Mouse (Mus musculus): ENCODE measurements around the gene Ddx6. TPM values are rescaled to one million over a fixed set of nuclear protein-coding genes. Genes with fewer than 3 reads are reported as not detected.

Gene Ddx6
- polyA plus RNA-seq (2012; rRNA removed) (41.7 and 42.0 TPM in 2 replicates), polyA plus RNA-seq (2014; fragmentation: Nextera tagmentation; extraction: Ambion mirVana) (18.5 and 20.4 TPM in 2 replicates)

GRCm38 (mm10) chr9:44604779-44605615 is at the start of gene Ddx6:
Ddx6 (plus strand) TSS chr9:44604892.
- peak; percentile 22; the same call in 1 of the 2 replicates for TF ChIP-seq POLR2A (IDR thresholded peaks at IDR 0.05; ENCODE audit: borderline replicate concordance, extremely low read depth, insufficient read depth, insufficient read length)
- DNase-seq (ENCODE audit: low spot score) (peak; percentile 66), ATAC-seq (ENCODE audit: low FRiP score, low read depth) (peak; percentile 61)
- Histone ChIP-seq H3K9ac (ENCODE audit: low read depth, low read length, severe bottlenecking) (peak within 1 kb of the TSS; percentile 100), H3K4me2 (replicated peaks; ENCODE audit: low read depth, low read length, severe bottlenecking) (peak within 1 kb of the TSS; percentile 85), H3K9me3 (ENCODE audit: control insufficient read depth, low read length) (no peaks in the 10 kb centered on the region), H3K27ac (replicated peaks; ENCODE audit: low read depth, low read length) (peak within 1 kb of the TSS; percentile 99), H3K27me3 (ENCODE audit: control insufficient read depth, insufficient read depth, low read length) (no peaks in the 10 kb centered on the region), H3K4me3 (replicated peaks; ENCODE audit: low read length) (peak within 1 kb of the TSS; percentile 100), H3K4me1 (ENCODE audit: control insufficient read depth, insufficient read depth, low read length) (peaks cover 28% of the 10 kb centered on the region), H3K36me3 (ENCODE audit: control insufficient read depth, insufficient read depth, low read length) (peaks cover 30% of the 10 kb centered on the region)
- 2% methylated on average over 55 of the region's 80 CpGs for WGBS

GRCm38 (mm10) chr9:44561597-44561996 is 43.1 kb upstream of the Ddx6 start, which contains the start of gene Cxcr5:
Cxcr5 (minus strand) TSS chr9:44561877.
- Histone ChIP-seq H3K27ac (replicated peaks; ENCODE audit: low read depth, low read length) (no peak within 1 kb of the TSS), H3K4me3 (replicated peaks; ENCODE audit: low read length) (no peak within 1 kb of the TSS), H3K36me3 (ENCODE audit: control insufficient read depth, insufficient read depth, low read length) (no peaks in the 10 kb centered on the region), H3K4me1 (ENCODE audit: control insufficient read depth, insufficient read depth, low read length) (no peaks in the 10 kb centered on the region), H3K9me3 (ENCODE audit: control insufficient read depth, low read length) (no peaks in the 10 kb centered on the region), H3K27me3 (ENCODE audit: control insufficient read depth, insufficient read depth, low read length) (no peaks in the 10 kb centered on the region), H3K9ac (ENCODE audit: low read depth, low read length, severe bottlenecking) (no peak within 1 kb of the TSS), H3K4me2 (replicated peaks; ENCODE audit: low read depth, low read length, severe bottlenecking) (no peak within 1 kb of the TSS)
- no peak for TF ChIP-seq POLR2A (IDR thresholded peaks at IDR 0.05; ENCODE audit: borderline replicate concordance, extremely low read depth, insufficient read depth, insufficient read length)
- 69% methylated on average over 4 of the region's 4 CpGs for WGBS
- DNase-seq (ENCODE audit: low spot score) (no peak), ATAC-seq (ENCODE audit: low FRiP score, low read depth) (no peak)

DNA sequence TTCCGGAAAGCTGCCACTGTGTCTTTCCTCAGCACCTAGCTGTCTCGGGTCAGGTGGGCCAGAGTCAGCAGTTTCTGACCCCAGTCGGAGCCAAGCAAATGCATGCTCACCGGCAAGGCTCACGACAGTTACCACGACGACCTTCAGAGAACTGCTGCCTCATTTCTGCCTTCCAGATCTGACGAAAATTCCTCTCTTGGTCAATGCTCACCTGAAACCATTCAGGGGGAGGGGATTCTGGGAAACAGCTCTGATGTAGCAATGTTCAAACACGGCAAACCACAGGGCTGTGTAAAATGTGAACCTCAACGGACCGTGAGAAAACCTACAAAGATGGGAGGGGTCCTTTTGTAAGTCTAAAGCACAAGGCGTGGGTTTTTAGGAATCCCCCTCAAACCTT is 41.8 kb upstream of the Ddx6 start:
- 42% methylated on average over 12 of the region's 12 CpGs for WGBS
- ATAC-seq (ENCODE audit: low FRiP score, low read depth): no peak
- H3K4me2 ChIP-seq (replicated peaks; ENCODE audit: low read depth, low read length, severe bottlenecking): no peak overlapping the region
- no peak overlapping the region for H3K9ac ChIP-seq (ENCODE audit: low read depth, low read length, severe bottlenecking)
- H3K27me3 ChIP-seq (ENCODE audit: control insufficient read depth, insufficient read depth, low read length): no peaks in the 10 kb centered on the region
- no peak for DNase-seq (ENCODE audit: low spot score)
- no peak overlapping the region for H3K27ac ChIP-seq (replicated peaks; ENCODE audit: low read depth, low read length)
- no peaks in the 10 kb centered on the region for H3K36me3 ChIP-seq (ENCODE audit: control insufficient read depth, insufficient read depth, low read length)
- no peaks in the 10 kb centered on the region for H3K4me1 ChIP-seq (ENCODE audit: control insufficient read depth, insufficient read depth, low read length)
- H3K9me3 ChIP-seq (ENCODE audit: control insufficient read depth, low read length): no peaks in the 10 kb centered on the region
- no peak for TF ChIP-seq POLR2A (IDR thresholded peaks at IDR 0.05; ENCODE audit: borderline replicate concordance, extremely low read depth, insufficient read depth, insufficient read length)
- H3K4me3 ChIP-seq (replicated peaks; ENCODE audit: low read length): no peak overlapping the region

DNA sequence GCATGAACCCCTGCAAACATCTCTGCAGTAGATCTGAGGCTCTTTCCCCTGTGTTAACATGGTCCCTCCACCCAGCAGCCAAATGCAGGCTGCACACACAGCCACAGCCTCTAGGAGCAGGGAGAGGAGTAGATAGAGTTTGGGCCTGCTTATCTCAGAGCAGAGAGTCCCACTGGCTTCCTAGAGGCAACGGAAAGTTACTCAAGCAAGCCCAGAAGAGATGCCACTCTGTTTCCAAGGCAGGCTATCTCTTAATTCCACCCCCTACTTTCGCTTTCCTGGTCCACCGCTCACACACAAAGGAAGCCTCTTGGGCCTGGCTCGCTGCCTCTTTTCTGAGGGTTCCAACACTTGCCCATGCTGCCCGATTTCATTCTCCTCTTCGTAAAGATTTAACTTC is 39.3 kb upstream of the Ddx6 start:
- ATAC-seq (ENCODE audit: low FRiP score, low read depth) (no peak), DNase-seq (ENCODE audit: low spot score) (no peak)
- no peak for TF ChIP-seq POLR2A (IDR thresholded peaks at IDR 0.05; ENCODE audit: borderline replicate concordance, extremely low read depth, insufficient read depth, insufficient read length)
- H3K27ac ChIP-seq (replicated peaks; ENCODE audit: low read depth, low read length): no peak overlapping the region
- H3K9ac ChIP-seq (ENCODE audit: low read depth, low read length, severe bottlenecking): no peak overlapping the region
- no peak overlapping the region for H3K4me2 ChIP-seq (replicated peaks; ENCODE audit: low read depth, low read length, severe bottlenecking)
- H3K27me3 ChIP-seq (ENCODE audit: control insufficient read depth, insufficient read depth, low read length): no peaks in the 10 kb centered on the region
- no peak overlapping the region for H3K4me3 ChIP-seq (replicated peaks; ENCODE audit: low read length)
- 77% methylated on average over 6 of the region's 6 CpGs for WGBS
- H3K9me3 ChIP-seq (ENCODE audit: control insufficient read depth, low read length): no peaks in the 10 kb centered on the region
- H3K36me3 ChIP-seq (ENCODE audit: control insufficient read depth, insufficient read depth, low read length): no peaks in the 10 kb centered on the region
- H3K4me1 ChIP-seq (ENCODE audit: control insufficient read depth, insufficient read depth, low read length): no peaks in the 10 kb centered on the region

GRCm38 (mm10) chr9:44567338-44568082 is 37.2 kb upstream of the Ddx6 start:
- no peak for DNase-seq (ENCODE audit: low spot score)
- no peaks in the 10 kb centered on the region for H3K4me1 ChIP-seq (ENCODE audit: control insufficient read depth, insufficient read depth, low read length)
- no peak overlapping the region for H3K4me3 ChIP-seq (replicated peaks; ENCODE audit: low read length)
- no peak overlapping the region for H3K9ac ChIP-seq (ENCODE audit: low read depth, low read length, severe bottlenecking)
- ATAC-seq (ENCODE audit: low FRiP score, low read depth): no peak
- no peaks in the 10 kb centered on the region for H3K27me3 ChIP-seq (ENCODE audit: control insufficient read depth, insufficient read depth, low read length)
- TF ChIP-seq POLR2A (IDR thresholded peaks at IDR 0.05; ENCODE audit: borderline replicate concordance, extremely low read depth, insufficient read depth, insufficient read length): no peak
- no peak overlapping the region for H3K27ac ChIP-seq (replicated peaks; ENCODE audit: low read depth, low read length)
- no peaks in the 10 kb centered on the region for H3K9me3 ChIP-seq (ENCODE audit: control insufficient read depth, low read length)
- no peak overlapping the region for H3K4me2 ChIP-seq (replicated peaks; ENCODE audit: low read depth, low read length, severe bottlenecking)
- no peaks in the 10 kb centered on the region for H3K36me3 ChIP-seq (ENCODE audit: control insufficient read depth, insufficient read depth, low read length)
- 76% methylated on average over 9 of the region's 9 CpGs for WGBS

Measured in limb, embryonic 14.5 days (tissue).